Mouse (Mus musculus) spleen, adult 2 months (tissue): ENCODE data around the gene Unc5b. TPM values are rescaled to one million over a fixed set of nuclear protein-coding genes. Genes with fewer than 3 reads are reported as not detected.

Experiments
- DNase-seq, 2 experiments: peaks; one replicate each; pipeline versions ENCODE4 v3.0.0 to v3.0.0-alpha.2; 2012 to 2021; ENCODE audit warnings: low spot score in 2 of 2, low read depth in 1 of 2
- H3K27ac ChIP-seq: fragments of 200-500 bp; 2 replicates; pipeline ENCODE4 v1.5.1; 2012; ENCODE audit warnings: low read length, inconsistent platforms; ENCODE audit not compliant: insufficient read depth
- H3K27me3 ChIP-seq: fragments of 200-500 bp; 2 replicates; pipeline ENCODE4 v1.6.1; 2012; ENCODE audit warnings: mild to moderate bottlenecking, moderate library complexity, low read length, inconsistent platforms; ENCODE audit not compliant: control insufficient read depth, insufficient read depth
- H3K36me3 ChIP-seq: fragments of 200-500 bp; 2 replicates; pipeline ENCODE4 v1.6.1; 2012; ENCODE audit warnings: mild to moderate bottlenecking, low read length, inconsistent platforms; ENCODE audit not compliant: control insufficient read depth, insufficient read depth
- H3K4me1 ChIP-seq: fragments of 200-500 bp; 2 replicates; pipeline ENCODE4 v1.6.1; 2011; ENCODE audit warnings: inconsistent platforms; ENCODE audit not compliant: control insufficient read depth, insufficient read depth, insufficient read length
- H3K4me3 ChIP-seq: fragments of 200-500 bp; 2 replicates; pipeline ENCODE4 v1.5.1; 2011; ENCODE audit warnings: mild to moderate bottlenecking, inconsistent platforms; ENCODE audit not compliant: insufficient read depth, insufficient read length; ENCODE audit errors: extremely low read depth
- CTCF ChIP-seq: fragments of 200-500 bp; IDR thresholded peaks from 2 replicates; pipeline ENCODE4 v1.5.1; 2011; ENCODE audit warnings: mild to moderate bottlenecking, inconsistent platforms; ENCODE audit not compliant: insufficient read depth, insufficient read length, insufficient replicate concordance; ENCODE audit errors: extremely low read depth
- POLR2A ChIP-seq: fragments of 200-500 bp; IDR thresholded peaks from 2 replicates; pipeline ENCODE4 v1.6.1; 2011; ENCODE audit warnings: low read depth, low read length, inconsistent platforms
- WGBS: fragments of 180-500 bp; shearing (Covaris S2); methylation state at CpG from one replicate; pipeline ENCODE4 v1.1.7; 2018; 5-methylcytosine and 5-hydroxymethylcytosine counted together
- polyA plus RNA-seq: library from polyadenylated mRNA; depleted of rRNA; stranded (reverse); fragments of >200 nt; gene quantifications from 2 replicates; pipeline ENCODE4 v1.2.3, GENCODE M21; 2012

Gene Unc5b
- polyA plus RNA-seq, 1 experiment: 3.8 TPM

- Histone ChIP-seq H3K36me3 (no peaks in the 10 kb centered on the region), H3K4me3 (no peak overlapping the region), H3K27ac (no peak overlapping the region), H3K4me1 (no peaks in the 10 kb centered on the region), H3K27me3 (no peaks in the 10 kb centered on the region)
- 59% methylated on average over 12 of the region's 12 CpGs for WGBS
- DNase-seq: peak in 1 of 2 experiments; percentile 17
- TF ChIP-seq POLR2A (no peak), CTCF (peak; percentile 13; the same call in 1 of the 2 replicates)
Measured at GRCm38 (mm10) chr10:60778542-60778941, 52.8 kb downstream of the Unc5b start.

GRCm38 (mm10) chr10:60775473-60775872 lies 55.9 kb downstream of the Unc5b start:
- DNase-seq: no peak
- TF ChIP-seq CTCF (peak; percentile 39; the same call in 1 of the 2 replicates), POLR2A (no peak)
- WGBS: 78% methylated on average over 6 of the region's 6 CpGs
- no peaks in the 10 kb centered on the region for H3K36me3 ChIP-seq
- H3K4me1 ChIP-seq: no peaks in the 10 kb centered on the region
- no peaks in the 10 kb centered on the region for H3K27me3 ChIP-seq
- no peak overlapping the region for H3K27ac ChIP-seq
- no peak overlapping the region for H3K4me3 ChIP-seq

GRCm38 (mm10) chr10:60774616-60775015 lies 56.8 kb downstream of the Unc5b start:
- H3K36me3 ChIP-seq: no peaks in the 10 kb centered on the region
- no peaks in the 10 kb centered on the region for H3K27me3 ChIP-seq
- TF ChIP-seq CTCF (no peak), POLR2A (no peak)
- no peak overlapping the region for H3K27ac ChIP-seq
- WGBS: 93% methylated on average over 13 of the region's 13 CpGs
- no peaks in the 10 kb centered on the region for H3K4me1 ChIP-seq
- DNase-seq: no peak
- H3K4me3 ChIP-seq: no peak overlapping the region

GRCm38 (mm10) chr10:60770855-60771254 lies 60.5 kb downstream of the Unc5b start:
- H3K27me3 ChIP-seq: no peaks in the 10 kb centered on the region
- DNase-seq: no peak
- H3K36me3 ChIP-seq: no peaks in the 10 kb centered on the region
- no peak for TF ChIP-seq POLR2A
- no peak for TF ChIP-seq CTCF
- H3K4me1 ChIP-seq: no peaks in the 10 kb centered on the region
- 81% methylated on average over 4 of the region's 4 CpGs for WGBS
- no peak overlapping the region for H3K27ac ChIP-seq
- no peak overlapping the region for H3K4me3 ChIP-seq

- H3K4me1 ChIP-seq: no peaks in the 10 kb centered on the region
- H3K4me3 ChIP-seq: no peak overlapping the region
- no peak overlapping the region for H3K27ac ChIP-seq
- no peaks in the 10 kb centered on the region for H3K27me3 ChIP-seq
- no peak for DNase-seq
- H3K36me3 ChIP-seq: no peaks in the 10 kb centered on the region
- no peak for TF ChIP-seq POLR2A
- no peak for TF ChIP-seq CTCF
- WGBS: 79% methylated on average over 7 of the region's 7 CpGs
Measured at GRCm38 (mm10) chr10:60768614-60769013, 62.8 kb downstream of the Unc5b start.

GRCm38 (mm10) chr10:60767400-60767799 lies 64.0 kb downstream of the Unc5b start:
- TF ChIP-seq POLR2A (no peak), CTCF (no peak)
- H3K4me1 ChIP-seq: no peaks in the 10 kb centered on the region
- no peaks in the 10 kb centered on the region for H3K36me3 ChIP-seq
- H3K4me3 ChIP-seq: no peak overlapping the region
- H3K27me3 ChIP-seq: no peaks in the 10 kb centered on the region
- WGBS: 87% methylated on average over 7 of the region's 7 CpGs
- H3K27ac ChIP-seq: no peak overlapping the region
- no peak for DNase-seq

GRCm38 (mm10) chr10:60762126-60762525 lies 69.3 kb downstream of the Unc5b start:
- no peak for DNase-seq
- no peaks in the 10 kb centered on the region for H3K4me1 ChIP-seq
- no peak overlapping the region for H3K27ac ChIP-seq
- H3K27me3 ChIP-seq: no peaks in the 10 kb centered on the region
- H3K36me3 ChIP-seq: no peaks in the 10 kb centered on the region
- no peak for TF ChIP-seq CTCF
- no peak for TF ChIP-seq POLR2A
- 76% methylated on average over 1 of the region's 1 CpGs for WGBS
- H3K4me3 ChIP-seq: no peak overlapping the region
